Mouse (Mus musculus): Measurements from ENCODE around the gene Gab2. TPM values are rescaled to one million over a fixed set of nuclear protein-coding genes. Genes with fewer than 3 reads are reported as not detected.

Gab2 gene
- polyA plus RNA-seq, 1 experiment, result 9.2 TPM

DNA sequence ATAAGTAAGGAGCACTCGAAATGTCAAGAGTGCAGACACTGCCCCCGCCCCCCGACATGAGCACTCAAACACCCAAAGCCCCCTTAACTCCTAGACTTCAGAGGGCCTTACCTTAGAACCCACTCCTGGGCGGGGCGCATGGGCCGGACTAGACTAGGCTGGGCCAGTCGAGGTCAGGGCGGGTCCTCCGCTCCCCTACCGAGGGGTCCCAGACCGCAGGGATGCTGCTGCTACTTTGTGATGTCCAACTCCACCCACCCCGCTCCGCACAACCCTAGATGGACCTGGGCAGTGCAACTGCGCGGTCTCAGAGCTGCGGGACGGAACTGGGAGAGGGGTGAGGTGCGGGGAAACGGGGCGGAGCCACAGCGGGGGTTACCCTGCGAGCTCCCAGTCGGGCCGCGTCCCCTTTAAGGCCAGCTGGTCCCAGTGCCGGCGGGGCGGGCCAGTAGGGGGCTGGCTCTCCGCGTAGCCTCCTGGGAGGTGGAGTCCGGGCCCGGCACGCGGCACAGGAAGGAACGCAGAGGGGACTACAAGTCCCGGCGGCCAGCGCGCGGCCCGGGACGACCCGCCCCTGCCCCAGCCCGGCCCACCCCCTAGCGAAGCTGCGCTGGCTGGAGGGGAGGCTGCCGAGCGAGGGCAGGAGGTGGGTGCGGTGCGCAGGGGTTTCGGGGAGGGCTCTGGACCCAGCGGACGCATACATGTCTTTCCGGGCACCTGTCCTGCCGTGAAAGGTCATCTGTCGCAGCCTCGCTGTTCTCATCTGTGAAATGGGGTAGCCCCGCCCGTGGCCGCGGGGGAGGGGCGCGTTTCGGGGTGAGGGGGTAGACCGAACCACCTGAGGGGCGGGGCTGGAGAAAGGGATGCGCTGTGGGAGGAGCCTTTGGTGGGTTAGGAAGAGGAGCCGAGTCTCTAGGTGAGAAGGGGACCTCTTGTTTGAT is 250.6 kb downstream of the Gab2 start, which contains the start of the genes Usp35 and Kctd21:
Gene Usp35, minus strand, starts transcription at position 295 of the 941 bp plus-strand sequence.
Gene Kctd21, plus strand, starts transcription at position 602 of the 941 bp plus-strand sequence.
- Histone ChIP-seq H3K27ac (ENCODE audit: control insufficient read depth, insufficient read depth, low read depth, low read length, poor library complexity) (peak within 1 kb of the TSS; percentile 50; the same call in 1 of the 2 replicates), H3K4me3 (replicated peaks; ENCODE audit: control insufficient read depth, low read depth, low read length) (peak within 1 kb of the TSS; percentile 97), H3K4me1 (ENCODE audit: control insufficient read depth, insufficient read depth, low read length) (no peaks in the 10 kb centered on the region)
- peak; percentile 13; the same call in 1 of the 2 replicates for TF ChIP-seq CTCF (IDR thresholded peaks at IDR 0.05; ENCODE audit: control insufficient read depth, insufficient read depth, low read length)
- peak; percentile 45; the same call in 1 of the 2 replicates for TF ChIP-seq POLR2A (IDR thresholded peaks at IDR 0.05; ENCODE audit: borderline replicate concordance, control insufficient read depth, low read depth, low read length)
- 1% methylated on average over 68 of the region's 68 CpGs for WGBS

DNA sequence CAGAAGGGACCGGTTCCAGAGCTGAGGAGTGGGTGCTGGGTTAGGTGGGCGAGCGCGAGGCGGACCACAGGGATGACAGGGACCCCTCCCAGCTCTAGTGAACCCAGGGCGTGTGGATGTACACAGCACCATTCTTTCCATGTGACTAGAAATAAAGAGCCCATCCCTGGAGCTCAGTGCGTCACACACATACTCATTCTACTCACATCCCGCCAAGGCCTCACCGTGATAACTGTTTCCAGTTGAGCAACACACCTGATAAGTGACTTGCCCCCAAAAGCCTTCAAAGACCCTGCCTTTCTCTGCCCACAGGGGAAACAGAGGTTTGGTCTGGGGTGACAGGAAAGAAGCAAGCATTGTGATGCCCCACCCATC is 251.3 kb downstream of the Gab2 start:
- H3K4me1 ChIP-seq (ENCODE audit: control insufficient read depth, insufficient read depth, low read length), result no peaks in the 10 kb centered on the region
- TF ChIP-seq POLR2A (IDR thresholded peaks at IDR 0.05; ENCODE audit: borderline replicate concordance, control insufficient read depth, low read depth, low read length) (no peak), CTCF (IDR thresholded peaks at IDR 0.05; ENCODE audit: control insufficient read depth, insufficient read depth, low read length) (no peak)
- WGBS, result 4% methylated on average over 9 of the region's 9 CpGs
- 0 out of 2 replicates have a peak overlapping the region, but pooled peaks have one; percentile 50 for H3K27ac ChIP-seq (ENCODE audit: control insufficient read depth, insufficient read depth, low read depth, low read length, poor library complexity)
- H3K4me3 ChIP-seq (replicated peaks; ENCODE audit: control insufficient read depth, low read depth, low read length), result peak overlapping the region; percentile 97

- Histone ChIP-seq H3K4me3 (replicated peaks; ENCODE audit: control insufficient read depth, low read depth, low read length) (no peak overlapping the region), H3K4me1 (ENCODE audit: control insufficient read depth, insufficient read depth, low read length) (no peaks in the 10 kb centered on the region), H3K27ac (ENCODE audit: control insufficient read depth, insufficient read depth, low read depth, low read length, poor library complexity) (no peak overlapping the region)
- TF ChIP-seq POLR2A (IDR thresholded peaks at IDR 0.05; ENCODE audit: borderline replicate concordance, control insufficient read depth, low read depth, low read length), result no peak
- no peak for TF ChIP-seq CTCF (IDR thresholded peaks at IDR 0.05; ENCODE audit: control insufficient read depth, insufficient read depth, low read length)
- WGBS, result 48% methylated on average over 6 of the region's 6 CpGs
Observed at GRCm38 (mm10) chr7:97333113-97333898, 251.9 kb downstream of the Gab2 start.

DNA sequence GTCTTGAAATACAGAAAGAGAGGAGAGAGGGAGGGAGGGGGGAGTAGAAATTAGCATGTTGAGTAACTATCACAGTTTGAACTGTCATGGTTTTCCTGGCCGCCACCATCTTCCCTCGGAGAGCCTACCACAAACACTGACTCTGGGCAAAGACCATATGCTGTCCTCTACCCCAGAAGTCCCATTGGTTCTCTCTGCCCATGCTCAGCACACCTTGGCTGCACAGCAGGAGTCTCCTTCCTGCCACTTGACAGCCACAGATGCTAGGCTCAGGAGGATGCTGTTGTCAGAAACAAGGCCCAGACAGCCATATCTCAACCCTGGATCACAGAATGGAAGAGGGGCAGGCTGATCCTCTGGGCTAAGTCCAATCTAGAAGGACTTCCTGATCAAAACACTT is 253.0 kb downstream of the Gab2 start:
- Histone ChIP-seq H3K27ac (ENCODE audit: control insufficient read depth, insufficient read depth, low read depth, low read length, poor library complexity) (no peak overlapping the region), H3K4me1 (ENCODE audit: control insufficient read depth, insufficient read depth, low read length) (no peaks in the 10 kb centered on the region), H3K4me3 (replicated peaks; ENCODE audit: control insufficient read depth, low read depth, low read length) (no peak overlapping the region)
- TF ChIP-seq CTCF (IDR thresholded peaks at IDR 0.05; ENCODE audit: control insufficient read depth, insufficient read depth, low read length), result no peak
- 38% methylated on average over 2 of the region's 2 CpGs for WGBS

DNA sequence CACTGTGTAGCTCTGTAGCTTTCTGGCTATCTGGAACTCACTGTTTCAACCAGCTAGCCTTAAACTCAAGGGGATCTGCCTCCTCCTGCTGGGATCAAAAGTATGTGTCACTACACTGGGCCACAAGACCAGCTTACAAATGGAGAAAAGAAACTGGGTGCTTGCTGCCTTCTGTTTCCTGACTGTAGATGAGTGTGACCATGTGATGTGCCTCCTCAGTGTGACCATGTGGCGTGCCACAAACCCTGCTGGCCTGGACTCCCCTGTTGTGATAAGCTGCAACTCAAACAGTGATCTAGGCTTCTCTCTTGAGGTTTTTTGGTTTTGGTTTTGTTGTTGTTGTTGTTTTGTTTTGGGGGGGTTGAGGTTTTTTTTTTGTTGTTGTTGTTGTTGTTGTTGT is 255.3 kb downstream of the Gab2 start:
- Histone ChIP-seq H3K27ac (ENCODE audit: control insufficient read depth, insufficient read depth, low read depth, low read length, poor library complexity) (no peak overlapping the region), H3K4me1 (ENCODE audit: control insufficient read depth, insufficient read depth, low read length) (no peaks in the 10 kb centered on the region), H3K4me3 (replicated peaks; ENCODE audit: control insufficient read depth, low read depth, low read length) (no peak overlapping the region)
- no peak for TF ChIP-seq POLR2A (IDR thresholded peaks at IDR 0.05; ENCODE audit: borderline replicate concordance, control insufficient read depth, low read depth, low read length)
- WGBS, result 38% methylated on average over 1 of the region's 1 CpGs

- 77% methylated on average over 4 of the region's 4 CpGs for WGBS
- Histone ChIP-seq H3K4me3 (replicated peaks; ENCODE audit: control insufficient read depth, low read depth, low read length) (no peak overlapping the region), H3K4me1 (ENCODE audit: control insufficient read depth, insufficient read depth, low read length) (no peaks in the 10 kb centered on the region), H3K27ac (ENCODE audit: control insufficient read depth, insufficient read depth, low read depth, low read length, poor library complexity) (no peak overlapping the region)
- TF ChIP-seq POLR2A (IDR thresholded peaks at IDR 0.05; ENCODE audit: borderline replicate concordance, control insufficient read depth, low read depth, low read length) (no peak), CTCF (IDR thresholded peaks at IDR 0.05; ENCODE audit: control insufficient read depth, insufficient read depth, low read length) (no peak)
Observed at GRCm38 (mm10) chr7:97338593-97338992, 257.2 kb downstream of the Gab2 start.

- H3K27ac ChIP-seq (ENCODE audit: control insufficient read depth, insufficient read depth, low read depth, low read length, poor library complexity), result no peak overlapping the region
- WGBS, result 92% methylated on average over 7 of the region's 7 CpGs
- no peak overlapping the region for H3K4me3 ChIP-seq (replicated peaks; ENCODE audit: control insufficient read depth, low read depth, low read length)
- TF ChIP-seq CTCF (IDR thresholded peaks at IDR 0.05; ENCODE audit: control insufficient read depth, insufficient read depth, low read length) (no peak), POLR2A (IDR thresholded peaks at IDR 0.05; ENCODE audit: borderline replicate concordance, control insufficient read depth, low read depth, low read length) (no peak)
- no peaks in the 10 kb centered on the region for H3K4me1 ChIP-seq (ENCODE audit: control insufficient read depth, insufficient read depth, low read length)
Observed at GRCm38 (mm10) chr7:97339623-97340022, 258.2 kb downstream of the Gab2 start.

Measured in bone marrow, adult 2 months (tissue).